Mouse (Mus musculus) neural tube, embryonic 10.5 days (tissue): ENCODE results near the gene Hoxa13.

Experiments
- DNase-seq: peaks from one replicate; pipeline ENCODE4 v3.0.0-alpha.2; 2017; ENCODE audit warnings: low spot score; ENCODE audit errors: extremely low spot score

Gene Hoxa13

GRCm38 (mm10) chr6:52270494-52271480, 10.1 kb upstream of the Hoxa13 start:
- DNase-seq = peak; percentile 74

DNA sequence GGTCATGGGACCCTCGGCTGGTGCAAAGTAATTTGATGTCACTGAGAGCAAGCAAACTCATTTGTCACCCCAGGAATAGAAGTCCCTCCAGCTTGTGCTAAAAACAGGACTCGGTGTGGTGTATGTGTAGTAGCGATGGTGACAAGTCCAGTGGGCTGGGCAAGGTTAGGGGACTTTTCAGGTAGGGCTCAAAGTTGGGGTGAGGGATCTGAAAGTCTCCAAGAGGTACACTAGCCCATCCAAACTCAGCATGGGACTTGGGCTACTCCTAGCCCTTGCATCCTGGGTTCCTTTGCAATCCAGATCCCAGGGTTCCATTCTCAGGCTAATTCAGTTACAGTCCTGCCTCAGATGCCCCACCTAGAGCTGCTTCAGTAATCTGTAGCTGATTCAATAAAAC, 8.1 kb upstream of the Hoxa13 start:
- no peak for DNase-seq

DNA sequence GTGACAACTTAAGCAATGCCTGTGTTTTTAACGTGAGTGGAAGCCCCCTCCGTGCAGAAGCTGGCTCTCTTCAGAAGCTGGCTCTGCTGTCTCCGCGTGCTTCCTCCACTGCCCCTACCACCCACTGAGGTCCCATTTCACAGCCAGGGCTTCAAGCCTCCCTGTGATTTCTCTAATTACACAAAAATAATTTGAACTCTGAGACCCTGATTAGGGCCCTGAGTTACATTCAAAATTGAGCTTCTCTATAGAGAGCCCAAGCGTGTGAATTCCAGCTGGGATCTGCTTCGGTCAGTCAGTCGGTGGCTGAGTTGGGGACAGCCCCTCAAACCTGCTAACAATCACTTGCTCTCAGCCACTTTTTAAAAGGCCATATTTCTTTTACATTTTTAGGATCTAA, 7.7 kb upstream of the Hoxa13 start:
- no peak for DNase-seq

DNA sequence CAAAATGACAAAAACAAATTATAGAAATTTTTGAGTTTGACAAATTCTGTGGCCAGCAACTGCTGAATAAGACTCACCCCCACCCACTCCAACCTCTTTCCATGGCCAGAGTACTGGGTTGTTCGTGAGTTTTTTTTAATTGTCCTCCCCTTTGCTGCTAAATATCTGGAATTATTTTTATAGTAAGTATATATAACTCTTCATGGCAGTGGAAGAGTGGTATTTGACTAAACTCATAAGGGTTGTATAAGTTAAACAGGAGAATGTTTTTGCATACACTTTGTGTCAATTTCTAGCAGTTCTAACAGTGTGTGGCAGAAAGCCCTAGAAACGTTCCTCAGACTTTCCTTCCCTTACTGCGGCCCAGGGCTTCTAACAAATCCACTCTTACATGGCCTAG, 7.0 kb upstream of the Hoxa13 start:
- DNase-seq = no peak

DNA sequence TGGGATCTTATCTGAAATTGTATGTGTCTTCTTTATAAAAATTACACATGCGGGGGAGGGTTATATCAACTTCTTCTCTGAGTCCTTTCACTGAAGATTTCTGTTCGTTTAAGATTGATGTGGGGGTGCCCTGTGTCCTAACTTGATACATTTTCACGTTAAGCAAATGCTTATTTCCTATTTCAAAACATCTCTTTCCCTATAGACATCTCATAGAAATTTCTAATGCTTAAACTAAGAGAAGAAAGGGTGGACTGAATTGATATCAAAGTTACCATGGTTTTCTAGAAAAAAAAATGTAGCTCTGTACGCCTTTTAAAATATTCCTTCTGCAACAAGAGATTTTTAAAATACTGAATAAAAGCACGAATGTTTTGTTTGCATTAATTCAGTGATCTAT, 6.5 kb upstream of the Hoxa13 start:
- DNase-seq = no peak

GRCm38 (mm10) chr6:52266666-52266985, 5.9 kb upstream of the Hoxa13 start:
- no peak for DNase-seq

DNA sequence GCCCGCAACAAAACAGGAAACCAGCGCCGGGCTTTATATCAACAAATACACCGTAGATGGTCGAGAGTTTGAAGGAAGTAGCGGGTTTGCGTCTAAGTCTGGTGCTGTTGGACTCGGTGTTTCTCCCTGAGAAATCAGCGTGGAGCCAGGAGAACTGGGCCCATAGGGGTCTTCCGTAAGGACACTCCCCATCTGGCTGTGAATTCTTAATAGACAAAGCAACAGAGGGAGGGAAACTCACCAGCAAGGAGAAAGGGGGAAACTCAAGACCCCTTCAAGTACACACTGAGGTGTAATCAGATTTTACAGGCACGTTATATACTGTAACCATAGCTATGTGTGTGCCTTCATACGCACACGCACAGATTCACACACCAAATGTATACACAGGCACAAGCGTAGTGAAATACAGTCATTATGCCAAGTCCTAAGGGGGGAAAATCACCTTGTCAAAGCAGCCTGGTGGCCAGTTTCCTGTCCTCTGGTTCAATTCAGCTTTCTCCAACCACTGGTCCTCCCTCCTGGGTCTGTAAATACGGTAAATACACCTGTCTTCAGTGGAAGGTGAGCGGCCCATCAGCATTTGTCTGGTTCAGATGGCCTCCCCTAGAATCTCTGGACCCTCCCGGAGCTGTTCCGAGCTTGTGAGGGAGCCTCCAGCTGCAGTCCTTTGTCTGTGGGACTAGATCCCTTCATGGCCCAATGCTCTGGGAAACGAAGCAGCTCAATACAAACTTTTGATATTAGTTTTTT, 5.4 kb upstream of the Hoxa13 start:
- DNase-seq = peak; percentile 74

- peak; percentile 64 for DNase-seq
These were observed 4.7 kb upstream of the Hoxa13 start for GRCm38 (mm10) chr6:52265306-52265912.

DNA sequence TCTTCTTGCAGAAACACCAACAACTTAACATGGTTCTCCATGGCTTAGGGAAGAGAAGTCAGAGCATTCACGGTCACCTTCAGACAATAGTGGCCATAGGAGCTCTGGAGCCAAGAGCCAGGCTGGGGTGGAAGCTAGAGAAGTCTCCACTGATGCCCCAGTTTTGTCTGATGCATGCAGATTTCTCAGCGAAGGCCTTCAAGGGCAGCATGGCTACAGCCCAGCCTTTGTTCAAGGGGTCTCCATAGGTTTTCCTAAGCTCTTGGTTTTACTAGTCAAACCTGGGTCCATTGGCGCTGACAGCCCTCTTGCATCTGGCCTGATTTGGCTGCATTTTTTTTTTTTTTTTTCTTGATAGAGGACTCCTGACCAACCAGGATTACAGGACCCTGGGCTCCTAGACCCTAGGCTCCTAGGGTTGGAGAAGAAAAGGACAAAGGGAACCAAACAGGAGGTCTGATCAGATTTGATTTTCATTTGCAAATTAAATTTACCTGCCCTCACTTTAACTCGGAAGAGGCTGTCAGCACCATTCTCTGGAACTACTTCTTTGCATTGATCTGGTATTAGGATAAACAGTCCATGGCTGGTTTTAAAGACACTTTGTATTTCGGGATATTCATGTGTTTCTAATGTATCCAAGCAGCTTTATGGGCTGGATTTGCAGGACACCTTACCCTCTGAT, 3.6 kb upstream of the Hoxa13 start:
- DNase-seq = peak; percentile 60

- no peak for DNase-seq
These were observed 2.6 kb upstream of the Hoxa13 start for GRCm38 (mm10) chr6:52263321-52263585.

GRCm38 (mm10) chr6:52262463-52263320, 2.0 kb upstream of the Hoxa13 start:
- peak; percentile 71 for DNase-seq

- DNase-seq = peak; percentile 70
These were observed 1.2 kb upstream of the Hoxa13 start for GRCm38 (mm10) chr6:52261751-52262462.

GRCm38 (mm10) chr6:52259811-52260261, 844 bp downstream of the Hoxa13 start:
- no peak for DNase-seq

GRCm38 (mm10) chr6:52259081-52259790, 1.4 kb downstream of the Hoxa13 start:
- DNase-seq = peak; percentile 76

DNA sequence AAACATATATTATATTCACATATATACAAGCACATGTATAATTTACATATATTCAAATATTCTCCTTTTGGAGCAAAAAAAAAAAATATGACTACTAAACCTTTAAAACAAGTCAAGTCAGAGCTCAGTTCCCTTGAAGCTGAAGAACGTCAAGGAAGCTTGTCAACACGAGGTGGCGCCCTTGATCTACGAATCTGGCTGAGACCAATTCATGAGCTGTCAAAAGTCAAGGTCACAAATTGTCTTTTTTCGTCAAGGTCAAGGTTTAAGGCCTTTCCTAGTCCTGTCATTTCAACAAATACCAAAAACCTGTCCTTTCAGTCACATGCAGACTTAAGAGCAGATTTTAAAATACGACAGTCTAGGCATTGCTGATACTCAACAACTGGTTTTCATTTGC, 3.7 kb downstream of the Hoxa13 start:
- peak; percentile 86 for DNase-seq

DNA sequence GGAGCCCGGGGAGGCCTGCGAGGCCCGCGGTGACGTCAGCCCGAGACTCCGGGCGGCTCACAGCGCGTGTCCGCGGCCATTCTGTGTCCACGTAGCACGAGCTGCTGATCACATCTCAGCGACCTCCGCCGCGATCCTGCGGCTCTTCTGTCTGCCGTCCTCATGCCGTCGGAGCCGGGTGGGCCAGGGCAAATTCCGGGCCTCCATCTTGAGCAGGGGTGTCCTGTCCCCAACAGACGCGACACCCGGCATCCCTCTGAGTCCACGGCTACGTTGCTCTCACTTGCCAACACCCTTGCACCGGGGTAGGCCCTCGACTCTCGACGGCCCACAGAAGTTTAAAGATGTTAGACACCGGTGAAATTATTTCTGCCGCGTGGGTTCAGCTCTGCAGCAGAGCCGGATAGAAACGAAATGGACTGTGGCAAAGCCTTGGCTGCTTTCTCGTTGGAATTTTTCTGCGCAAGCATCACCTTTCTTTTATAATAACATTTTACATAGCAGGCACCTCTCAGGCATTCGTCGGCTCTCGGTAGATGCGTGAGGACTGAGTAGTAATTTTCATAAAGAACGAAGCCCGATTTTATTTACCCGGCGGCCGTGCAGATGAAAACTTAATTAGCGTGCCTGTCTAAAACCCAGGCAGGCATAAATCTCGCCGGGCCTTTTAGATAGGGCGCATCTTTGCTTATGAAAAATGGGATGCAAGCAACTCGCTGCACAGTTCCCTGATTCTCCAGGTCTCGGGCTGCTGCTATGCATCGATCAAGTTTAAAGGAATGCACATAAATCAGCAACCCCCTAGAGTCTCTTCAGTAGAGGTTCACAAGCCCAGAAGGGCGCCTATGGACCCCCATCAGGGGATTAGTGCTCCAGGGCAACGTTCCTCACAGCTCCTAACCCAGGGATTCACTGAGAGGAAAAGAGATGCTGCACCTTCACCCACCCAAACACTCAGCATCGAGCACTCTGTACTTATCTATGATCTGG, 6.9 kb downstream of the Hoxa13 start:
- DNase-seq = no peak

DNA sequence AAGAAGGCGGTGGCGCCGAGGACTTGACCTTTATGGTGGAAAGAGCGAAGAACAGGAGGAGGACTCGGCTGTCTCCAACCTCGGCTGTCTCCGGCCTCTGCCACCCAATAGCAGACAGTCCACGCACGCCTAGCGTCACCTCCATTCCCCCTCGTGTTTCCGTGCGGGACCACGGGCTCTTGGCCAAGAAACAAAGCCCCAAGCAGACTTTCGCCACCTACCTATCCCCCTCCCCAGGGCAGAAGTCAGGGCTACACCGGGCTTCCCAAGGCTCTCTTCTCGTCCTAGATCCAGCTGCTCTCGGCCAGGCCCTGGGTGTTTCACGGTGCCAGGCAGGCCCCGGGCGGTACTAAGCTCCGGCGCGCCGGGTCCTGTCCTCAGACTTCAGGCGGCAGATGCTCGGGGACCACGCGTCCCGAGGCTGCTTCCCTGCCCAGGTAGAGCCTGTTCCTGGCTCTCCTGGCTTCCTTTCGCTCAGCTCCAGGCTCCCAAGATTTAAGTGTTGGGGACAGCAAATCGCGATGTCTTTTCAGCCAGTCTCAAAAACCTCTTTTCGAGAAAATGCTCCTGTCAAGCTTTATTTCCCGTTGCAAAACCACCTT, 7.8 kb downstream of the Hoxa13 start:
- DNase-seq = no peak
